Mouse (Mus musculus) cerebellum, adult 9-11 months (tissue): ENCODE measurements around the gene Olfr1423.
"Not testable (repeated sequence)": the region's sequence is repeated elsewhere in the genome, so short reads cannot be mapped to it uniquely, and the experiment has no call there.

Experiments
- DNase-seq: peaks from one replicate; pipeline ENCODE4 v3.0.0; 2022

The Olfr1423 gene

DNA sequence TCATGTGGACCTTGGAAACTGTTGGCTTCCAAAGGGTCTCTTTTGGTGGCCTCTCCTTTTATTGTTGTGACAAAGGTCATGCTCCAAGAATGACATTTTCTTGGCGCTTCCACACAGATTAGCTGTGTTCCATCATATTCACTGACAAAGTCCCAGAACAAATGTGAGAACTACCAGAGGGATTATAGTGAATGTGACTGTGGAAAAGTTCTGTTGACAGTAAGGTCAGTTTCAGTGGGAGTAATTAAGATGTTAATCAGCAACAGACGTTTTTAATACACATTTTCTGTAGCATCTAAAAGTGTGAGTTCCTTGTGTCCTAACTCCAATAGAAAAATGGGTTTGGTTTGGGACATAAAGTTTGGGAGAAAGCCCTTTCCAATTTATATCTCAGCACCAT lies at the start of gene Olfr1423:
TSS of gene Olfr1423 (minus strand) at position 101 of the 400 bp plus-strand sequence.
- DNase-seq: no peak

GRCm38 (mm10) chr19:12077631-12078030 lies 36.5 kb upstream of the Olfr1423 start, which contains the start of gene Olfr1425:
TSS of gene Olfr1425 (minus strand) at chr19:12077731.
- not testable (repeated sequence) for DNase-seq

DNA sequence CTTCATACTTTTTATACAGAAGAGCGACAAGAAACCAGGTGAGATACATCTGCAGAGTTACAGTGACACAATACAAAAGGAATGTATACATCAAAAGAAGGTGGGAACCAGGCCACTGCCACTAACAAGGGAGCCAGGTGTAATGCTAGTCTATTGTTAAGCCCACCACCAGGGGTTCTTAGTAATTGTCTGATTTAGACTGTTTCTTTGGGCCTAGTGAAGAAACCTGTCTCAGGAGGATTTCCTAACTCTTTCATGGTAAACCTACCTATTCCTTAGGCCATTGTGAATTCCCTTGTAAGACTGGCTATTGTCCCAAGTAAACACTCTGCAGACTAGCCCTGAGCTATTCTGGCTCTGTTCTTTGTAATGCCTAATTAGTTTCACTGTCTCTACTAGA lies 28.4 kb upstream of the Olfr1423 start:
- not testable (repeated sequence) for DNase-seq

- not testable (repeated sequence) for DNase-seq
Measured at GRCm38 (mm10) chr19:12067806-12068205, 26.7 kb upstream of the Olfr1423 start.

DNA sequence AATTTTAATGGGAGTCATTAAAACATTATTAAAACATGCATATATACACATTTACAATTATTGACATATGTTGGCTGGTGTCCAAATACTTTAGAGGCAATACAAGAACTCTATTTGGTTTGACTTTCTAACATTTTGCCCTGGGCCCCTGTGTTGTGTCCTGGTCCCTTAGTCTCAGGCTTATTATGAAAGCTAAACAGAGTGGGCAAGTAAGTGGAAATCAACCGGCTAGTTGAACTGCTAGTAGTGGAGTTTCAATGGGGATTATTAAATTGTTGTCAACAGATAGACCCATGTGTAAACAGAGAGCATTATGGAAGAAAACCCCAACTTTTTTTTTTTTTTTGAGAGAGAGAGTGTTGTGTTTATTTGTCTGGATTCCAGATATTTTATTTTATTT lies 21.5 kb upstream of the Olfr1423 start, which contains the start of gene Olfr1424:
TSS of gene Olfr1424 (minus strand) at position 101 of the 400 bp plus-strand sequence.
- not testable (repeated sequence) for DNase-seq

DNA sequence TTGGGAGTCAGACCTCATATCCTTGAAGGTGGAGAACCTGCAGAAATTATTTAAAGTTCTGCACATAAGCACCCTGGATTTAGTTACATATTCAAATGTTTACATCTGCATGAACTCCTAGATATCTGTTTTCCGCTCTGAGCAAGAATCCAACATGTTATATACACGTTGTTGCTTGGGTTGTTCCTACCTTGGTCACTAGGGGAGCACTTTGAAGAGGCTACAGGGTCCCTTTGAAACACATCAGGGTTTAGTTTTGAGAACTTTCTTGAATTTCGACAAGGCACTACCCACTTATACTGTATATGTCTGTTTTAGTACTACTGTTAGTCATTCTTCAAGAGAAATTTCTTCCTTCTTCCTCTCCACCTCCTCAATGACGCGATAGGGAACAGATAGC lies 2.0 kb upstream of the Olfr1423 start:
- no peak for DNase-seq

DNA sequence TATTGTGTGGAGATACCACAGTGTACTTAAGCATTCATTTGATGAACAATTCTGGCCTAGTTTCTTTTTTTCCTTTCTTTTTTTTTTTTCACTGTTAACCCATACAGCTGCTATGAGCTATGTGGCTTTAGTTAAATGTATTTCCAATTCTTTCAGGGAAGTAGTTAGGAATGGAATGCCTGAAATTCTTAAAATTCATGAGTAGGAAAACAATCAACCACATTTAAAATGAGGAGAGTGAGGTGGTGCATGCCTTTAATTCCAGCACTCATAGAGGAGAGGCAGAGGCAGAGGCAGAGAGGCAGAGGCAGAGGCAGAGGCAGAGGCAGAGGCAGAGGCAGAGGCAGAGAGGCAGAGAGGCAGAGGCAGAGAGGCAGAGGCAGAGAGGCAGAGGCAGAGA lies 3.4 kb downstream of the Olfr1423 start:
- no peak for DNase-seq

DNA sequence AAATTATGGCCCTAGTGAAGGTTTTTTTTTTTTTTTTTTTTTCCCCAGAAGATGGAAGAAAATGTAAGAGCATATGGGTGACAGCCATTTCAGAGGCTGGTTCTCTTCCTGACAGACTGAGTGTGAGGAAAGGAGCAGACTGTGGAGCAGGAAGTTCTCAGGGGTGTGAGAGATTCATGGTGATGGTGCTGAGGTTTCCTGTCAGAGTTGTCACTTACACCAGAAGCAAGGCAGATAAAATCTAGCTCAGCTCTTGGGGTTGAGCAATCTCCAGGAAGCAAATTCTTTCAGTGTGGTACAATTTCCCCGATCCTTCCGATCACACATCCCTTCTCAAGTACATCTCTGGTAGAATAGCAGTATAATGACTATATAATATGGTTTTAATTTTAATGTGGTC lies 14.5 kb downstream of the Olfr1423 start:
- DNase-seq: no peak

GRCm38 (mm10) chr19:12025333-12025732 lies 15.8 kb downstream of the Olfr1423 start:
- DNase-seq: no peak

DNA sequence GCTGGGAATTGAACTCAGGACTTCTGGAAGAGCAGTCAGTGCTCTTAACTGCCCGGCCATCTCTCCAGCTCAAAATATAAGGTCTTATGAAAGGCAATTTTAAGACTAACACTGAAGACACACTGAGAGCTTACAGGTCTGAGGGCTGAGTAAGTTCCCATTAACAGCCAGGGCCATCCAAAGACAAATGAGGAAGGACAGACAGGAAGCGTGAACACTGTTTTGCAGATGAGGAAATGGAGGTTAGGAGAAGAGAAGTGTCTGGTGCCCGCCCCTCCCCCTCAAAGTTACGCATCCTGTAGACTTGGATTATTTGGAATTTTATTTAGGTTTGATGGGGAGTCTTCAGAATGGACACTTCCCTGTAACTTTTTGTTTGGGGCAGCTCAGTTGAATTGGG lies 17.0 kb downstream of the Olfr1423 start:
- no peak for DNase-seq

GRCm38 (mm10) chr19:12016192-12016591 lies 24.9 kb downstream of the Olfr1423 start:
- no peak for DNase-seq

GRCm38 (mm10) chr19:12015708-12016107 lies 25.4 kb downstream of the Olfr1423 start:
- DNase-seq: no peak

GRCm38 (mm10) chr19:12013228-12013627 lies 27.9 kb downstream of the Olfr1423 start:
- DNase-seq: peak; percentile 64

- no peak for DNase-seq
Measured at GRCm38 (mm10) chr19:12012615-12013014, 28.5 kb downstream of the Olfr1423 start.

DNA sequence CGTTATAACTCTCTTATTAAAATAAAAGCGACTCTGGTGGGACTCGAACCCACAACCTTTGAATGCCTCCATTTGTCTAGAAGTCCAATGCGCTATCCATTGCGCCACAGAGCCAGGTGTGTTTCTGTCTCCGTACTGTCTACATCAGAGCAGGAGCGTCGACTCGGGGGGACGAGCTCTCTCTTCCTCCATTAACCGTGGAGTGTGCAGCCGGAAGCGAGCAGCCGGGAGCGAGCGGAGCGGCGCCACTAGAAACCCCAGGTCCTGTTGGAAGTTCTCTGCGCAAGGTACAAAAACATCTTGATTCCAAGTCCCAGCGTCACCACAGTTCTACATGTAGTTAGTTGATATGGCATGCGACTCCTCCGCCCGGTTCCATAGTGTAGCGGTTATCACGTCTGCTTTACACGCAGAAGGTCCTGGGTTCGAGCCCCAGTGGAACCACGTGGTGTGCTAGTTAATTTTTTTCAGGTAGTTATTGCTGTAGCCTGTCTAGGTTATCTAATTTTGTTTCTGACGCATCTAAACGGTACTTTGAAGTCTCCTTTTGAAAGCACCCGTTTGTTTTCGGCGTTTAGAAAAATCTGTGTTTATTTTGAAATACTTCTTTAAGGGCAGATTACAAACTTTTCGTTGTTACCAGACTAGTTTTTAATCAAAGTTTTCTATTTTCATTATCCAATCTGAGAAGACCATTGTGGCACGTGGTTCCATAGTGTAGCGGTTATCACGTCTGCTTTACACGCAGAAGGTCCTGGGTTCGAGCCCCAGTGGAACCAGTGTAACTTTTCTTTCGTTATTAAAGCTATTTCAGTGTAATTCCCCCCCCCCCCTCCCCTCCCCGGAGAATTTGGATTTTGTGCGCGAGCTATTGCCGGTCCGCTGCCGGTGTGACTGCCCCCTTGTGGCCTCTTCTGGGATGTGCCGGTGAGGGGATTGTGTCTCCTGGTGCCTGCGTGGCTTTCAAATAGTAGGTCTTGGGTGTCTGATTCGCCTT lies 29.3 kb downstream of the Olfr1423 start:
- peak; percentile 87 for DNase-seq

DNA sequence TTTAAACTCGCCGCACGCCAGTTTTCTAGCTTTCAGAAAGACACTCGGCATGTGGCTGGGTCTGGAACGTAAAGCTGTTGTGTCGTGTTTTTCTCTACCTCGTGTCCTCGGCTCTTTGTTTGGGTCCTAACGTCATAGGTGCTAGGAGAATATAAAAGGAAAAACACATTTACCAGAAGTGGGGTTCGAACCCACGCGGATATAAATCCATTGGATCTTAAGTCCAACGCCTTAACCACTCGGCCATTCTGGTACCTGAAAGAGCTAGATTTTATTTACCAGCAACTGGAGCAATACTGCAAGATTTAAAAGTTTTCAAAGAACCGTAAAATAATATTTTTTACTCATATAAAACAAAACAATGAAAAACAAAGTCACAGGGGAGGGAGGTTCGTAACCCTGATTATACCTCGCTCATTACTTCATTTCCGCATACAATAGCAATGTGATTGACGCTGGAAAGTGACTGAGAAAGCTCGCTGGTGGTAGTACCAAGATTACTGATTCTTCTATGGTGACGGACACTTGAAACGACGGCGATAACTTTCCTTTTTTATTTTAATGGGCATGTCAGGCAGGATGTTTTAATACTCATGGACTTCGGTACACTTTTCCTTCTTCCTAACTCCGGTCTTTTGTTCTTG lies 30.1 kb downstream of the Olfr1423 start:
- peak; percentile 83 for DNase-seq

DNA sequence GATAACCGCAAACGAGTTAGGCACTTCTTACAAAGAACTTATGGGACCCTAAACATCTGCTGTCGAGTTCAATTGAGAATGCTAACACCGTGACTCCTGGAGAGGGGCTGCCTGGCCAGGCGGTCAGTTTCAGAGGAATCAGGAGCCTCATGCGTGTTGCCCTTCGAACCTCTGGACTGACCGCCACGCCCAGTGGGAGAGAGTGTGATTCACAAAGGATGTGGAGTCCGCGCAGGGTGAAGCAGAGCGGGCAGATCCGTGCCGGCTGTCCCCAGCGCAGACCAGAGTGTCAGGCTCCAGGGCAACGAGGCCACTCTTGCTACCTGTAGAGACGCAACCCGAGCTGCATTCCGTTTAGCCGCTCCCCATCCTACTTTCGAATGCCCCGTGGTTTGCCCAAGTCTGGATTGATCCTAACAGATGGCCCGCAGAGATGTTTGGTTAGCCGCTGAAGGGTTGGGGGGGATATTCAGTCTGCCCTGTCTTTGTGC lies 30.8 kb downstream of the Olfr1423 start:
- peak; percentile 71 for DNase-seq

- DNase-seq: peak; percentile 70
Measured at GRCm38 (mm10) chr19:12009501-12010280, 31.4 kb downstream of the Olfr1423 start.

DNA sequence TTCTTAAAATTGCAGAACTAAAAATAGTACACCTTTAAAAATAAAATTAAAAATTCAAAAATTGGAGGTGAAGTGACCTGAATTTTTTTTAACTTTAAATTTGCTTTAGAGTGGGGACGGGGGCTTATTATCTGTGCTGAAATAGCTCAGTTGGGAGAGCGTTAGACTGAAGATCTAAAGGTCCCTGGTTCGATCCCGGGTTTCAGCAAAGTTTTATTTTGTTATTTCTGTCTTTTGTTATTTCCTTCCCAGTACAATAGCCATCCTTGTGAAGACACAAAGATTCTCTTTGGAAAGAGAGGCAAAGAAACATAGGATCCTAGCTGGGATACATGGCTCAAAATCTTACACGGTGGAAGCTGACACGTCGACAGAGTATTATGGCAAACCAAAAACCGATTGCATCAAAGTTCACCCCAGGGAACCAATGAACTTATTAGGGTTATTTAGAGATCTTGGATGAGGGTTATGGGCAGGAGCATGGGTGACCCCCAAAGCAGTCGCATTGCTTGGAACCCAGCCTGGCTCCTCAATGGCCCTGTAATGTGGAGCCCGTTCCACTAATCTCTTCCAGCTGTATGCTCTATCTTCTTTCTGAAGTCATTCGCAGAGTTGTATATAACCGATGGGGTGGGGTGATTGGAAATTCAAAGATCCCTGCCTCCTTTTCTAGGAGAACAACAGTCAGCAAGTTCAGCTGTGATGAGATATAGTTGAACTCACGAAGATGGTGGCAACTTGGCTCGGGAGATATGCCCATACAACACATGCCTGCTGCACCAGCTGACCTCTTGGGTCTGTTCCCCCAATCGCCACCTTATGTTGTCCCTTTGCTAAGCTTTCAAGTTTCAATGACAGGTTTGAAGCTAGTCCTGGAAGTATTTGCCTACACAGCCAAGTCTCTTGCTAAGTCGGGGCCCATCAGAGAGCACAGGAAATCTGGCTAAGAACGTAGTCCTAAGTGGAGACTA lies 32.4 kb downstream of the Olfr1423 start:
- peak; percentile 44 for DNase-seq

DNA sequence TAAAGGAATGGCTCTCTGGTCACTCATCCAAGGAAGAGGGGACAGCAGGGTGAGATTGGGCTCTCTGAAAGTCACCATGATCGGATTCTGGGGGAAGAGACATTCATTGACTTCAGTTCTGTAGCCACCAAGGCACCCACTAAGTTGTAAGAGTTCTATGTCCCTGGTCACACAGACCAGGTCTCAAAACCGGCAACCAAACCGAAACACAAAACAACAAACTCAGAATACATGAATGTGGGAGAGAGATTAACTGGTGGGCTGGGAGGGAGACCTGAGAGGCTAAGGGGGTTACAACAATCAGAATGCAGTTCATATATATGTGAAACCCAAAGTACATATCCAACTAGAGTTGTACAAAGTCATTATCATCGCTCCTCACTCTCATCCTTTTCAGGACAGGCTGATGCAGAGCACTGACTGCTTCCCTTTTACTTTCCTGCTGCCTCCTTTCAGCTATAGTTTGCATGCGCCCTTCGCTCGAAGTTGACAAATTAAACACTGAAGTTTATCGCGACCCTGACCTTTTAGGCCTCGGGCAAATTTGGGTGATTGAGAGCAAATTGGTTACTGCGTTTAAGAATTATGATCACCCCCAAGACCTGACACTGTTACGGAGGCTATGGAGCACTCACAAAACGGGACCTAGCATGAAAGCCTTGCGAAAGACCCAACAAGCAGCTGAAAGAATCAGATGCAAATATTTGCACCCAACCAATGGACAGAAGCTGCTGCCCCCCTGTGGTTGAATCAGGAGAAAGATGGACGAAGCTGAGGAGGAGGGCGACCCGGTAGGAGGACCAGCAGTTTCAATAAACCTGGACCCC lies 33.8 kb downstream of the Olfr1423 start:
- peak; percentile 51 for DNase-seq
